Mouse (Mus musculus): ENCODE measurements at regions not wholly inside any gene's neighbourhood (a gene's known extent, or its start where the extent isn't known, plus 50 kb on each side); places are given as distances from the start of the nearest gene placed in this dataset.
A peak's percentile ranks its signal among the peaks of the same experiment; 100 is the strongest.

DNA sequence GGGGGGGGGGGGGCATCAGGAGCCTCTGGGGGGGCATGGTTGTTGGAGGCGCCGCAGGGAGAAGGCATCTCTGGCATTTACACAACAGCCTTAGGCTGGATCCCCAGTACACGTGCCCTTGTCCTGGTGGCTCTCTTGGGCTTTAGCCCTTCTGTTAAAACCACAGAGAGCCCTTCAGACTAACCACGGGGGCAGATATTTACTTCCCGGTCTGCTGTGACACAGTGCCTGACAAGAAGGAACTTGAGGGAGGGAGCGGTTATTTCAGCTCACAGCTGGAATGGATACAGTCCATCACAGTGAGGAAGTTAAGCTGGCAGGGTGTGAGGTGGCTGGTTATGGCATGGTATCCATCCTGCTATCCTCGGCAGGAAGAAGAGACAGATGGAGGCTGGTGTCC lies 71.0 kb upstream of the Gm11733 start:
- DNase-seq (ENCODE audit: low spot score): no peak

DNA sequence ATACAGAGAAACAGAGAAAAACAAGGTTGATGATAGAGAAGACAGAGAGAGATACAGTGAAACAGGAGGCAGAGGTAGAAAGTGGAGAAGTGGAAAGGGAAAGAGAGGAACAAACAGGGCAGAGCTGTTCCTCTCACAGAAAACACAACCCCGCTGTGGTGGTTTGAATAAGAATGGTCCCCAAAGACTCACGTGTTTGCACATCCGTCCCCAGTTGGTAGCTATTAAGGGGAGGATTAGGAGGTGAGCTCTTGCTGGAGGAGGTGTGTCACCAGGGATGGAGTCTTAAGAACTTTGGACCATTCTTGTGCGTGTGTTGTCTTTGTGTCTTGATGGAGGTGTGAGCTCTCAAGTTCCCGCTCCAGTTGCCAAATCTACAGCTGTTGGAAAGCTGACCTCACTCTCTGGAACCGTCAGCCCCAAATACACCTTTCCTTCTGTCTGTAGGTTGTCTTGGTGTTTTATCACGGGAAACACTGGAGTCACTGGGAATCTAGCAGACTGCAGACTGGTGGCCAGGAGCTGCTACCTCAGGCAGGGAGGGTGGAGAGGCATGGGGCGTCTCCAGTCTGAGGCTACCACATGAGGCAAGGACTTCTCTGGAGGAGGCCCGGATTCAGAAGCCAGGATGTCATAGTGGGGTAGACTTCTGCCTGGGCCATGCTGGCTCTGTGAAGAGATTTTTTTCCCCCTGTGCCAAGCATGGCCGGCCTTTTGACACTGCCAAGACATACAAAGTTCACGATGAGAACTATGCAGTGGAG lies 70.0 kb upstream of the Gm11733 start:
- DNase-seq (ENCODE audit: low spot score): no peak

DNA sequence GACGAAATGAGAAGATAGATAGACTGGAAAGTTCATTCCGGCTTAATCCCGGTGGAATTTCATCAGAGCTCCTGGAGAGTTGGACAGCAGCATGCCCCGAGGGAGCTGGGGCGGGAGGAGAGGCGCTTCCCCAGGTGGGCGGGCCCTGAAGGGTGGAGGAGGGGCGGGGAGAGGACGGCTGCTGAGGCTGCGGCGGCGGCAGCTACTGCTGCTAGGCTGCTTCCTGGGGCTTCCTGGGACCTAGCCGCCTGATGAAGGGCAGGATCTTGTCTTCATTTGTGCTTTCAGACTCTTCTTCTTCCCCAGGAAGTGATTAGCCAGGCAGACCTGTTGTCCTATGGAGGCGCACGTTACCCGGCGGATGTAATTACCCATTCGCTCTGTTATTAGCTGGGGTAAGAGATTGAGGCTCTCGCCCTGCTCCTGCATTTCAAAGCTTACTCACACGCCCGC lies 69.3 kb upstream of the Gm11733 start:
- DNase-seq (ENCODE audit: low spot score): peak; percentile 22

DNA sequence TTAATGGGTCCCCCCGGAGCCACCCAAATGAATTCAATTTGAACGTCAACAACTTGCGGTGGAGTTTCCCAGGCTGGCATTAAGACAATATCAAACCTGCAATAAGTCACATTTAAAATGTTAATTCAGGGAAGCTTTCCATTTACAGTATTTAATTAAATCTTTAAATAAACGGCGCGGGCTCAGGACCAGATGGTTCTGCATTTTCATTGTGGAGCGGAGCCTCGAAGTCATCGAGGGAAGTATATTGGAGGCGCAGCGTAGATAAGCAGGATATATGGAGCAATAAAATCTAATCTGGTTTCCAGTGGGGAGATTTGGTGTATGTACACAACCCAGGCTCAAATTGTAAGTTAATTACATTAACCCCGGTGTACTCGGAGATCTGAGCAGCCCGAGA lies 68.7 kb upstream of the Gm11733 start:
- no peak for DNase-seq (ENCODE audit: low spot score)

DNA sequence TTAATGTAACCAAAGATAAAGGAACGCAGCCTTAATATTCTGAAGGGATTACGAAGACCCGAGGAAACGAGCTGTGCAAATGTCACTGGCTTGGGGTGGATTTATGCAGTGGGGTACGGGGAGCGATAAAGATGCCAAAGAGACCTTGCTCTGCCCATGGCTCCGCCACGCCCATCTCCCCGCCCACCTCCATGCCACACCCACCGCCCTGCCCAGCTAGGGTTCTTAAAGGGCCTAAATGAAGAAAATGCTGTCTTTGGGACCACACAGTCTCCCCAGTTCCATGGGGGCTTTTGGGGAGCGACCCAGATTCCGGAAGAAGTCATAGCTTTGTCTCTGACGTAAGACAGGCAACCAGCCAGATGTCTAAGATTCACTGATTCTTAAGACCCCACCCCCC lies 68.2 kb upstream of the Gm11733 start:
- DNase-seq (ENCODE audit: low spot score): peak; percentile 16

DNA sequence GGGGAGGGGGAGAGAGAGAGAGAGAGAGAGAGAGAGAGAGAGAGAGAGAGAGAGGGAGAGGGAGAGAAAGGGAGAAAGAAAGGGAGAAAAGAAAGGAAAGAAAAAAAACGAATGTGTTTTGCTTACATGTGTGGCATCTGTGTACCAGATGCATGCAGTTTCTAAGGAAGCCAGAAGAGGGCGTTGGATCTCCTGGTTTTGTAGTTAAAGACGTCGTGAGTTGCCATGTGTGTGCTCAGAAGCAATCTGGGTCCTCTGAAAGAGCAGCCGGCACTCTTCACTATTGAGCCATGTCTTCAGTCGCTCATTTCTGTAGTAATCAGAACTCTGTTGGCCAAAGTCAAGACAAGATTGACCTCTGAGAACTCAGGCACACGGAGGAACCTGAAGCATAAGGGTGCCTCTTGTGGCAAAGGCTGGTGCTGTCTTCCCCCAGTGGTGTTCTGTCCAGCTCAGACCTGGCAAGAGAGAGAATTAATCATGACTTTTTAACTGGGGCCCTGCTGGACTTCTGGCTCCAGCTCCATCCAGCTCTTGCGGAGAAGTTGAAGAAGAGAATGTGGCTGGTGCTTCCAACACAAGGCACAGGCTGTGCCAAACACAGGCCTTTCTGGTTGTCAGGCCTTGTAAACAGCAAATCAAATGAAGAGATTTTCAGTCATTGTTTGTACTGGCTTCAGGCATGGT lies 67.0 kb upstream of the Gm11733 start:
- no peak for DNase-seq (ENCODE audit: low spot score)

DNA sequence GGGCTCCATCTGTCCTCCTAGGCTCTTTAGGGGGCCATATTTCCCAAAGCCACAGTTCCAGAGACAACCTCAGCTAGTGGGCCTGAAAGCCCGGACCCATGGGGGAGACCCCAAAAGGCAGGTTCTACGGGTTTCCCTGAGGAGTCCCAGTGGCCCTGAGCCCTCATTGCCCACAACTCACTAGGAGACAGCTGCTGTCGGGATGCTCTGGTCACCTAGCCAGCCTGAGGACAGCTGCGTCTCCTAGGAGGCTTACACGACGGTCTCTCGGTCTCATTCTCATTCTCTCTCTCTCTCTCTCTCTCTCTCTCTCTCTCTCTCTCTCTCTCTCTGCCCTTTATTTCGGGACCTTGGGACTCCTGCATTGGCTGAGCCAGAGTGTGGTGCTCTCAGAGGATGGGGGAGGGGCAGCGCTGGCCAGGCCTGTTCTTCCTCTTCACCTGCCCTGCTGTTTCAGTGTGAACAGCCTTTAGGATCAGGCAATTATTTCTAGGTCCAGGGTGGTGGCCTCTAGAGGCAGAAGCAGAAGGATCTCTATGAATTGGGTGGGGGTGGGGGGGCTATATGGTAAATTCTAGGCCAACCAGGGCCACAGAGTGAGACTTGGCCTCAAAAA lies 66.1 kb upstream of the Gm11733 start:
- DNase-seq (ENCODE audit: low spot score): no peak

DNA sequence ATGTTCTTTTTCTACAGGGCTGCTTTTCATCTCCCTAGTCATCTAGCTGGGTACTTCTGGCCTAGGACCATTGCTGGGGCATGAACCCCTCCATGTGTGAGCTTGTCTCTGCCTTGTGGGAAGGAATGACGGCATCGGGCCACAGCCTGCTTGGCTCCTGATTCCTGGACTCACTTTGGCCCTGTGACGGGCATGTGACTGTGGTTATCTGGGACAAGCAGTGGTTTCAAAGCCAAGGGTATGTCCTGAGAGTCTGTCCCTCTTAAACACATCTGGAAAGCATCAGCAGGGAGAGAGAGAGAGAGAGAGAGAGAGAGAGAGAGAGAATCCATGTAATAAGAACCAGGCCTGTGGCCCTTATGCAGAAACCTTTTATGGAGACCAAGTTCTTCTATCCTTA lies 65.2 kb upstream of the Gm11733 start:
- DNase-seq (ENCODE audit: low spot score): no peak

DNA sequence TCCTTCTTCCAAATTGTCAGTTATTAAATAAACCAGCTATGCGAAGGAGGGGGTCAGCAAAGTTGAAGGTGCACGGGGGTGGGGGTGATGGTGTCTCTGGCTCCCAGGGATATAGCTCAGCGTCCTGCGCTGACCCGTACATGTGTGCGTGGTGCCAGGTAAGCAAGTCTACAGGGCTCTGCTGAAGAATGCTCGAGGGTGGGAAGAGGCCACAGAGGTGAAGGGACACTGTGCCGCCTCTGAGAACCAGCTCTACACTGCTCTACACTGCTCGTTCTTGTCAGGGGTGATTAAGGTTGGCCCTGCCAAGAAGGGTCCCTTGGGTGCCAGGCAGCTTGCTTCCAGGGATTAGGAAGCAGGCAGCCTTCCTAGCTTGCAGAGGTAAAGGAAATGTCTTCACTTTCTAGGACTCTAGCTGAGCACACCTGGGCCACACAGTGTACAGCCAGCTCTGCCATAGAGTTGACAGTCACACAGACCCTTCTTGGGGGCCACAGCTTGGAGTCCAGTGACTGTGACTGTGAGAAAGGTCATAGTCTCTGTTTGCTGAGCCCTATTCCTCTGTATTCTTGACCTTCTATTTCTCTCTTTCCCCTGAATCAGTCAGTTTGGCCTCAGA lies 64.7 kb upstream of the Gm11733 start:
- DNase-seq (ENCODE audit: low spot score): no peak

DNA sequence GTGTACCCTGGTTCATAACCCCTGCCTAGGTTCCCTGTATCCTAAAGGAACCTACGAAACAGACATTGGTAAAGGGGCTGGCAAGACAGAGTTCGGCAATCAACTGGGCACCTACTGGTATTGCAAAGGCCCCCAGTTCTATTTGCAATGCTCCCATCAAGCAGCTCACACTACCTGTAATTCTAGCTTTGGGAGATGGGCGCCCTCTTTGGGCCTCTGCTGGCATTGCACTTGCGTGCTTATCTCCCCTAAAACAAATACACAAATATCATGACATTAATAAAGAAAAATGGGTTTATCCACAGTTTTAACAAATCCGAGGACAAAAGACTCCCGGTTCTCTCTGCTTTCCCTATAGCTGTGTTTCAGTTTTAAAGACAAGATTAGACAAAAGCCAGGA lies 61.5 kb upstream of the Gm11733 start:
- DNase-seq (ENCODE audit: low spot score): no peak

DNA sequence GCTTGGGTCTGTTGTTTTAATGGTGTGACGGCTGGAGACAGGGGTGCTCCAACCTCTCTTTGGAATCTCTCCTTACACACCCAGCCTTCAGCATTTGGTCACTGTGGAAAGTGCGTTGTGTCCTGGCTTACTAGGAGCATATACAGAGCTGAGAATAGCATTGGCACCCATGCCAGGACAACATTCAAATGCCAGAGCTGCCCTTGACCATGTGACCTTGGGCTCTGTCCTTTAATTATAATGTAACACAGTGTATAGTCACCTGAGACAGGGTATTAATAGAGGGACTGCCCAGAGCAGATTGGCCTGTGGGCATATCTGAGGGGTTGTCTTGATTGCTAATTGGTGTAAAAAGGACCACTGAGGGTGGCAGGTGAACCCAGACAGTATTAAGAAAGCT lies 60.7 kb upstream of the Gm11733 start:
- DNase-seq (ENCODE audit: low spot score): no peak

DNA sequence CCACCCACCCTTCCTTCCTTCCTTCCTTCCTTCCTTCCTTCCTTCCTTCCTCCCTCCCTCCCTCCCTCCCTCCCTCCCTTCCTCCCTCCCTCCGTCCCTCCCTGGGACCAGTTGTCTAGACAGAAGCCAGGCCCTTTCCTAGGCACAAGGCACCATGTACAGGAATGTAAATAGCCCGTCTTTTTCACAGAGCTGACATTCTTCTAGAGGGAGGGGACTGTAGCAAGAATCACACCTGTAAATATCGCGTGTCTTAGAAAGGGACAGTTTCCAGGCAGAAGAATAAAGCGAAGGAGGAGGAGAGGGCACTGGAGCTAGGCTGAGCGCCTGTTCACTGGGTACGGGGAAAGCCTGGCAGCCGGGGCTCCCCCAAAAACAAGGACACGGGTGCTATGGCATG lies 58.7 kb upstream of the Gm11733 start:
- DNase-seq (ENCODE audit: low spot score): no peak

DNA sequence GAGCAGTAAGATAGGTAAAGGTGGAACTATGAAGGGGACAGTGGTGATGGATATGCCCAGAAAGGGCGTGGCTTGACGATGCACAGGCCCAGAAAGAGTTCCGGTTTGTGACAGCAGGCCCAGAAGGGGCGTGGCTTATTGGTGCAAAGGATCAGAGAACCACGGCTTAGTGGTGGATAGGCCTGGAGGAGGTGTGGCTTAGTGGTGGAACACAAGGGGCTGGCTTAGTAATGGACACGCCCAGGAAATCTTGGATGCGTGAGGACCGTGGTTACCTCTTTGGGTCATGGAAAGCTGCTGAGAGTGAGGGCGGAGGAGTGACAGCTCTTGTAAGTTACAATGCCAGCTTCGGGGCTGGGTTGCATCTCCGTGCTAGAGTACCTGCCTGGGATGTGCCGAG lies 58.2 kb upstream of the Gm11733 start:
- DNase-seq (ENCODE audit: low spot score): no peak

DNA sequence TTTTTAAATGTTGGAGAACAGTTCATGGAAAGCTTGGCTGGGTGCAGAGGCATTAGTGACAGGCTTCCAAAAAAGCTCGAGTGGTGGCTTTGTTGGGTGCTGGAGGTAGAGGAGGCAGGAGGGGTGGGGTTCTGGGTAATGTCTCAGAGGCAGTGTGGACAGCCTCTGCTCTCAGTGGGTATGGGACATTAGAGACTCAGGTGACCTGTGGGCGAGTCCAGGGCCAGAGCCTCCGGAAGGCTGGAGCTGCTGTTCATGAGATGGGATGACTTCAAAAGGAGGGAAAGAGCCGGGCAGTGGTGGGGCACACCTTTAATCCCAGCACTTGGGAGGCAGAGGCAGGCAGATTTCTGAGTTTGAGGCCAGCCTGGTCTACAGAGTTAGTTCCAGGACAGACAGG lies 57.5 kb upstream of the Gm11733 start:
- no peak for DNase-seq (ENCODE audit: low spot score)

DNA sequence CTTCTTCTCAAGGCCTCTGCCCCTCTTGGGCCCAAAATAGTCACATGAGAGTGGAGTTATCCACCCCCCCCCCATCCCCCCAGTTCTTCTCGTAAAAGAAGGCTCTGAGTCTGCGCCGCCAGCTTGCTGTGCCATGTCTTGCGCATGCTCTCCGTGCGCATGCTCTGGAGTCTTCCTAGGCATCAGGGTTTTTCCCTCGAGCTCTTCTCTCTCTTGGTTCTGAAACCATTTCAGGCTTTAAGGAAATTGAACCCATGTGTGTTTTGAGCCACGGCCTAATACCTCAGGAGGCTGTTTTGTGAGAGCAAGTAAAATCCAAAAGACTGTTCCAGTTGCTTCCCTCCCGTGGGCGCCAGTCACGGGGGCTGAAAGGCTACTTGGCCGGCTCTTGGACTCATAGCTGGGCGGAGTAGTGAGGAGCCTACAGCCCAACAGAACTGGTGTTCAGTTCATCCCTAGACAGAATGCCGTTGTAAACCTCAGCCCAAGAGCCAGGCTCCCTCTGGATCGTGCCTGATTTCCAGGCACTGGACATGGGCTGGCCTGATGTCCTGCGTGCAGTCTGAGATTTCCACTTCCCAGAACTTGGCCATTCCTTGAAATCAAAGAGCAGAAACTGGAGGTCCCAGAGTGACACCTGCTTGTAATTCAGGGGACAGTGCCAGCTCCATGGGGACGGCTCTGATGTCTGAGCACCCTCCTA lies 56.2 kb upstream of the Gm11733 start:
- no peak for DNase-seq (ENCODE audit: low spot score)

DNA sequence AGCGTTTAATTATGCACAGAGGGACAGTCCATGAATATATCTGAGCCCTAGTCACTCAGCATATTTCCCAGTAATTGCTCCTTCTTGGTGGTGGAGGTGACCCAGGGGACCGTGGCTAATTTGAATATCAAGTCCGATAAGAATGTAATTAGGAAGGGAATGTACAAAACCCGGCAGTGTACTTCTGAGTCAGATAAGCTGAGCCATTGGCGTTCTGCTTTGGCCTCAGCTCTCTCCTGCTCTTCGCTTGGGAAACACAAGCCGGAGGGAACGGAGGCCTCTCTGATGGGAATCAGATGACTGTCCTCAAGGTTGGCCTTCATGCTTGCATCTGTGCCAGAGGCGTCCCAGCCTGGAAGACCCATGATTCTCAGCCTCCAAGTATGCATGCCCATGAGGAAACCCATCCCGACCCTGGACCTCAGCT lies 54.8 kb upstream of the Gm11733 start:
- no peak for DNase-seq (ENCODE audit: low spot score)

DNA sequence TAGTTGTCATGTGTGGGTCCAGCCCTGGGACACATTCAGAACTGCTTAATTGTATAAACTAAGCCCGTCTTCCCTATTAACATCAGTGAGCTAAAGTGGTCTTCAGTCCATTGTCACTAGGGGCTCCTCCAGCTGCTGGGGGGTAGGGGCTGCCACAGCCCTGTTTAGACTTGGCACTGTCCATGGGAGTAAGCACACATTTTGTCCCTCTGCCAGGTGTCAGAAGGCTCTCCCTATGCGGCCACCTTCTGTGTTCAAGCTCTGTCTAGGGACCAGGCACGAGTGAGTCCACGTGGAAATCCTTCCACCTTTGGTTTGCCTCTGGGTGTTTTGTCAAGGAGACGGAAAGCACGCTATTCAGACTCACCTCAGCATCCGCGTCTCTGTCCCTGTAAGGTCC lies 54.3 kb upstream of the Gm11733 start:
- DNase-seq (ENCODE audit: low spot score): no peak

DNA sequence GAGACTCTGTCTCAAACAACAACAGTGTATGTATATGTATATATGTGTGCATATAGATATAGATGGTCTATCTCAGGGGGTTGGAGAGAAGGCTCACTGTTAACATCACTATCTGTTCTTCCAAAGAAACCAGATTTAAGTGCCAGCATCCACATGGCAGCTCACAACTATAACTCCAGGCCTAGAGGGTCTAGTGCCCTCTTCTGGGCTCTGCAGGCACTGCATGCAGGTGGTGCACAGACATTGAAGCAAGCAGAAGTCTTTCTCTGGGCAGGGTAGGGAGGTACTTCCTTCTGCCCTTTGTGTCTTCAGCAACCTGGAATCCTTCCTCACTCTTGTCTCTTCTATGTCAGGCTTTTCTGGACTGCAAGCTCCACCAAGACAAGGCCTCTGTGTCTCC lies 50.1 kb upstream of the Gm11733 start:
- no peak for DNase-seq (ENCODE audit: low spot score)

All from T-cell, adult 2 months (primary cell).